Mouse (Mus musculus): ENCODE results near the gene Zfp583. TPM values are rescaled to one million over a fixed set of nuclear protein-coding genes. Genes with fewer than 3 reads are reported as not detected.
A peak's percentile ranks its signal among the peaks of the same experiment; 100 is the strongest.

Zfp583 gene
- polyA plus RNA-seq, 1 experiment from 2014 or later = 10.1 TPM

- no peak overlapping the region for H3K27ac ChIP-seq
- H3K9ac ChIP-seq = no peak overlapping the region
- no peak for ATAC-seq (ENCODE audit: low FRiP score, low read depth)
- no peaks in the 10 kb centered on the region for H3K36me3 ChIP-seq
- no peak overlapping the region; the same call in 1 of the 2 replicates for H3K4me2 ChIP-seq (replicated peaks)
- WGBS = 86% methylated on average over 4 of the region's 4 CpGs
- no peaks in the 10 kb centered on the region for H3K9me3 ChIP-seq
- no peaks in the 10 kb centered on the region for H3K27me3 ChIP-seq (replicated peaks)
- H3K4me1 ChIP-seq = peaks cover 13% of the 10 kb centered on the region; the same call in 1 of the 2 replicates
- no peak overlapping the region for H3K4me3 ChIP-seq
Measured at GRCm38 (mm10) chr7:6284442-6285012, 46.6 kb downstream of the Zfp583 start.

DNA sequence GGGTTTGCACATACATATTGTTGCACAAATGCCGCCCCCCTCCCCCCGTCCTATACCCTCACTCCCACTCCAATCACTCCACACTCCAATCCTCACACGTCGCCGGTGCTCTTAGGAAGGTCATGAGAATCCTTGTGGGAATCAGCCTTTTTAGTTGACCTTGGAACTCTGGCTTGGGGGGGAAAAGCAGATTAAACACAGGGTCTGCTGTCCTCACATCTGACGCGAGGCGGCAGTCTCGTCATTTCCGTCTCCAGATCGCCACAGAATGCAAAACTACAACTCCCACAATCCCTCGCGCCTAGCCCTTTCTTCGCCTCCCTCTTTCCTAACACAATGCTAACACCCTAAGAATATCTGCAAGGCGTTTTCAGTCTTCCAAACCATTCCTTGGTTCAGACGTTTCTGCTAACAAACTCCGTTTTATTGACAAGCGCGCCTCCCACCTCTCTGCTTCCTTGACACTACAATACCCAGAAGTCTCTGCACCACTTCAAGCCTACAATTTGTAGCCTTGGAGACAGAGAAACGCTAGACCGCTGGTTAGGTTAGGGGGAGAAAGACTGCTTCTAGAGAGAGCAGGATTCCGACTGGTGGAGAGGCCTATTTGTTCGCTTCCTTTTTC is 47.5 kb downstream of the Zfp583 start:
- H3K9me3 ChIP-seq = no peaks in the 10 kb centered on the region
- H3K4me3 ChIP-seq = peak overlapping the region; percentile 50
- ATAC-seq (ENCODE audit: low FRiP score, low read depth) = peak; percentile 61
- peak overlapping the region; percentile 59 for H3K9ac ChIP-seq
- no peaks in the 10 kb centered on the region for H3K36me3 ChIP-seq
- no peaks in the 10 kb centered on the region for H3K27me3 ChIP-seq (replicated peaks)
- H3K27ac ChIP-seq = peak overlapping the region; percentile 46; the same call in 1 of the 2 replicates
- H3K4me2 ChIP-seq (replicated peaks) = peak overlapping the region; percentile 61
- under 1% methylated on average over 23 of the region's 23 CpGs for WGBS
- peaks cover 13% of the 10 kb centered on the region; the same call in 1 of the 2 replicates for H3K4me1 ChIP-seq

DNA sequence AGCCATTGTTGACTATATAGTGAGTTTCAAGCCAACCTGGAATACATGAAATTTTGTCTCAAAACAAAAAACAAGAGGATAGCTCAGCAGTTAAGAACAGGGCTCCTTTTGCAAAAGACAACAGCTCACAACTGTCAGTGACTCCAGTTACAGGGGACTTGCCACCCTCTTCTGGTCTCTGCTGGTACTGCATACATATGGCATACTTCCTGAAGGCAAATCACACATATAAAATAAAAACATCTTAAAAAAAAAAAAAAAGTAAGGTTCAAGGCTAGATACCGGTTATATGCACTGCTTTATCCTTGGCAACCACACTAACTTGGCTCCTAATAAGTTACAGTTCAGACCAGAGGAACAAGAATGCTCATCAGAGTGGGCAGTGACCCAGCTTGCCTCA is 48.3 kb downstream of the Zfp583 start:
- no peak overlapping the region for H3K27ac ChIP-seq
- no peaks in the 10 kb centered on the region for H3K9me3 ChIP-seq
- peak overlapping the region; percentile 50 for H3K4me3 ChIP-seq
- H3K4me2 ChIP-seq (replicated peaks) = peak overlapping the region; percentile 61
- ATAC-seq (ENCODE audit: low FRiP score, low read depth) = no peak
- peaks cover 8% of the 10 kb centered on the region; the same call in 1 of the 2 replicates for H3K4me1 ChIP-seq
- H3K36me3 ChIP-seq = no peaks in the 10 kb centered on the region
- no peak overlapping the region for H3K9ac ChIP-seq
- no peaks in the 10 kb centered on the region for H3K27me3 ChIP-seq (replicated peaks)
- 3% methylated on average over 1 of the region's 1 CpGs for WGBS

DNA sequence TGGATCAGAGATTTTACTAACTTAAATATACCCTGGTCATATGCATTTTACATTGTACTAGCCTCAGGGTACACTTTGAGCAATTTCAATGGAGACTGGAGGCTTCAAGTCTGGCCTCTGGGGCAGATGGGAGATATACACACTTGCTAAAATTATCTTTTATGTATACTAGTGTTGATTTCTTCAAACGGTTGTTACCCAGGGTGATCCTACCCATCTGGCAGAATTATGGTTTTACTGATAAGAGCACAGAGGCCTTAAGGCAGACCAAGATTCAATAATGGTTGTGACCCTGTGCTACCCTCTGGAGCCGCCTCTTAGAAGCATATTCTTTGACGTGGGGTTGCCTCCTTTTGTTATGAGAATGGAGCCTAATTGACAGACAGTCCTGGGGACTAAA is 53.2 kb downstream of the Zfp583 start:
- no peak overlapping the region for H3K4me2 ChIP-seq (replicated peaks)
- H3K27ac ChIP-seq = no peak overlapping the region
- no peak overlapping the region for H3K4me3 ChIP-seq
- H3K27me3 ChIP-seq (replicated peaks) = no peaks in the 10 kb centered on the region
- H3K4me1 ChIP-seq = no peaks in the 10 kb centered on the region
- no peak for ATAC-seq (ENCODE audit: low FRiP score, low read depth)
- 59% methylated on average over 3 of the region's 3 CpGs for WGBS
- H3K9ac ChIP-seq = no peak overlapping the region
- no peaks in the 10 kb centered on the region for H3K9me3 ChIP-seq
- H3K36me3 ChIP-seq = no peaks in the 10 kb centered on the region

GRCm38 (mm10) chr7:6265695-6266094 is 65.4 kb downstream of the Zfp583 start:
- Histone ChIP-seq H3K36me3 (no peaks in the 10 kb centered on the region), H3K9me3 (no peaks in the 10 kb centered on the region), H3K4me2 (replicated peaks) (no peak overlapping the region), H3K27me3 (replicated peaks) (no peaks in the 10 kb centered on the region), H3K4me3 (no peak overlapping the region), H3K4me1 (no peaks in the 10 kb centered on the region), H3K9ac (no peak overlapping the region), H3K27ac (no peak overlapping the region)
- WGBS = 71% methylated on average over 8 of the region's 8 CpGs
- ATAC-seq (ENCODE audit: low FRiP score, low read depth) = no peak

Other genes with a start within 250 kb of the Zfp583 start
- 36.4 and 37.0 TPM in 2 replicates for gene Zfp787, start 175.3 kb downstream of the Zfp583 start, polyA plus RNA-seq (2016; fragmentation: Nextera tagmentation; extraction: Ambion mirVana)
- gene Zfp444, start 159.1 kb downstream of the Zfp583 start, polyA plus RNA-seq (2016; fragmentation: Nextera tagmentation; extraction: Ambion mirVana) = 78.1 and 86.0 TPM in 2 replicates
- not detected in 2 replicates for gene Galp, start 134.2 kb downstream of the Zfp583 start, polyA plus RNA-seq (2016; fragmentation: Nextera tagmentation; extraction: Ambion mirVana)
- not detected in 2 replicates for gene Zscan5b, start 109.0 kb downstream of the Zfp583 start, polyA plus RNA-seq (2016; fragmentation: Nextera tagmentation; extraction: Ambion mirVana)
- not detected in 2 replicates for gene Epp13, start 78.6 kb downstream of the Zfp583 start, polyA plus RNA-seq (2016; fragmentation: Nextera tagmentation; extraction: Ambion mirVana)
- 15.1 and 15.4 TPM in 2 replicates for gene Zfp667, start 44.7 kb downstream of the Zfp583 start, polyA plus RNA-seq (2016; fragmentation: Nextera tagmentation; extraction: Ambion mirVana)
- 3.7 and 5.2 TPM in 2 replicates for gene Gm3854, start 12.5 kb upstream of the Zfp583 start, polyA plus RNA-seq (2016; fragmentation: Nextera tagmentation; extraction: Ambion mirVana)
- 2.0 and 3.1 TPM in 2 replicates for gene Zfp78, start 32.0 kb upstream of the Zfp583 start, polyA plus RNA-seq (2016; fragmentation: Nextera tagmentation; extraction: Ambion mirVana)
- gene Zfp28, start 52.0 kb upstream of the Zfp583 start, polyA plus RNA-seq (2016; fragmentation: Nextera tagmentation; extraction: Ambion mirVana) = 15.5 and 15.6 TPM in 2 replicates
- 1.5 and 1.7 TPM in 2 replicates for gene Smim17, start 67.4 kb upstream of the Zfp583 start, polyA plus RNA-seq (2016; fragmentation: Nextera tagmentation; extraction: Ambion mirVana)
- not detected in 2 replicates for gene Gm20715, start 79.0 kb upstream of the Zfp583 start, polyA plus RNA-seq (2016; fragmentation: Nextera tagmentation; extraction: Ambion mirVana)
- not detected in 2 replicates for gene Olfr1344, start 107.4 kb upstream of the Zfp583 start, polyA plus RNA-seq (2016; fragmentation: Nextera tagmentation; extraction: Ambion mirVana)
- gene Olfr1336, start 124.9 kb upstream of the Zfp583 start, polyA plus RNA-seq (2016; fragmentation: Nextera tagmentation; extraction: Ambion mirVana) = not detected in 2 replicates
- not detected in 2 replicates for gene Olfr1346, start 135.8 kb upstream of the Zfp583 start, polyA plus RNA-seq (2016; fragmentation: Nextera tagmentation; extraction: Ambion mirVana)
- gene Olfr5, start 155.7 kb upstream of the Zfp583 start, polyA plus RNA-seq (2016; fragmentation: Nextera tagmentation; extraction: Ambion mirVana) = not detected in 2 replicates
- not detected in 2 replicates for gene Olfr1347, start 168.5 kb upstream of the Zfp583 start, polyA plus RNA-seq (2016; fragmentation: Nextera tagmentation; extraction: Ambion mirVana)
- not detected in 2 replicates for gene Olfr1348, start 177.5 kb upstream of the Zfp583 start, polyA plus RNA-seq (2016; fragmentation: Nextera tagmentation; extraction: Ambion mirVana)
- not detected in 2 replicates for gene Olfr1349, start 191.7 kb upstream of the Zfp583 start, polyA plus RNA-seq (2016; fragmentation: Nextera tagmentation; extraction: Ambion mirVana)
- not detected in 2 replicates for gene Olfr1350, start 233.6 kb upstream of the Zfp583 start, polyA plus RNA-seq (2016; fragmentation: Nextera tagmentation; extraction: Ambion mirVana)